Mouse (Mus musculus): Measurements from ENCODE around the gene Apba2. TPM values are rescaled to one million over a fixed set of nuclear protein-coding genes. Genes with fewer than 3 reads are reported as not detected.

Gene Apba2
- polyA plus RNA-seq, 1 experiment from 2014 or later = 17.0 TPM

DNA sequence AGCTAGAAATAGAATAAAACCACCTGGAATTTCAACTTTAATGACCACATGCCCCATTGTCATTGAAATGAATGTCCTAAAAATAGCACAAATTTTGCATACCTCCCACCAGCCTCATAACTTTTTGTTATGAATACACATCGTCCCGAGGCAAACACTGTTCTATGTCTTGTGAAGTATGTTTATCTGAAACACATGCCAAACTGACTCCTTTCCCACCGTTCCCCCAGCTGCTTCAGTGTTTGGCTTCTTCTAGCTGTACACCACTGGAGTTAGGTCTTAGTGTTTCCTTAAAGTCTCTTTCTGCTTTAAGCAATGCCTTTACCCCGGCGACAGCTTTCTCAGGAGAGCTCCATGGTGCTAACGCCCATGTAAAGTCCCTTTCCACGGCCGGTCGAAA, 289.6 kb downstream of the Apba2 start:
- Histone ChIP-seq H3K4me3 (no peak overlapping the region), H3K36me3 (no peaks in the 10 kb centered on the region), H3K9me3 (no peaks in the 10 kb centered on the region), H3K27me3 (no peaks in the 10 kb centered on the region), H3K9ac (no peak overlapping the region), H3K4me1 (no peaks in the 10 kb centered on the region), H3K4me2 (replicated peaks) (no peak overlapping the region), H3K27ac (no peak overlapping the region)
- no peak for ATAC-seq (ENCODE audit: insufficient number of reproducible peaks, insufficient read depth, low FRiP score, low TSS enrichment)
- 77% methylated on average over 9 of the region's 9 CpGs for WGBS

DNA sequence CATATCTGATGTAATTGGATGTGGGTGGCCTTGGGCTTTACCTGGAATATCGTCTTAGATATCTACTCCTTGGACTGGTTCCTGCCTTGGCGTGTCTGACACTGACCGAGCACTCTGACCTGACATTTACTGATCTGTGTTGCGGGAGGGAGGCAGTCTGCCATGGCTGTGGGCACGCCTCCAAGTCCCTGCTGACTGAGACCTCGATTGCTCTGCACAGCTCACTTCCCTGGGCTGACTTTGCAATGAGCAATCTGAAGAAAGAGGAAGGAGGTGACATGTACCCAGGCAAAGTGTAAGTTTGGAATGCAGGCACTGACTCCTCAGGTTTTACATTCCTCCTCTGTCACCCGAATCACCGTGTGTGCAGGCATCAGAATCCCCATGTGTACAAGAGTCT, 290.5 kb downstream of the Apba2 start:
- 72% methylated on average over 8 of the region's 8 CpGs for WGBS
- Histone ChIP-seq H3K9ac (no peak overlapping the region), H3K4me3 (no peak overlapping the region), H3K27ac (no peak overlapping the region), H3K27me3 (no peaks in the 10 kb centered on the region), H3K4me2 (replicated peaks) (no peak overlapping the region), H3K36me3 (no peaks in the 10 kb centered on the region), H3K4me1 (no peaks in the 10 kb centered on the region), H3K9me3 (no peaks in the 10 kb centered on the region)
- ATAC-seq (ENCODE audit: insufficient number of reproducible peaks, insufficient read depth, low FRiP score, low TSS enrichment) = no peak

DNA sequence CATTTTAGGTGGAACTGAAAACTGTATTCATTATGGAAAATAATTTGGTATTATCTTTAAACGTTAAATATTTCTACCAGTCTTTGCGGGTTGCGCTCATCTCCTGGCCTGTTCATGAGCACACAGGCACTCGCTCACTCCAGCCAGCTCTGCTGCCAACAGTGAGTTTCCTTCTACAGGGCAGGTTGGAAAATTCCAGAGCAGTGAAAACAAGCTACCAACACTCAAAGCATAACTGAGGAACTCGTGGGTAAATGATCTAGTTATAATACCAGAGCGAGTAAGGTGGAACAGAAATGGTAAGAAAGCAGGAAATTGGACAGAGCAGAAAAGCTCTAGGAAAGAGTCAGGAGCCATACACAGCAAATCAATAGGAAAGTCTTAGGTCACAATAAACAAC, 294.0 kb downstream of the Apba2 start:
- Histone ChIP-seq H3K4me1 (no peaks in the 10 kb centered on the region), H3K27me3 (no peaks in the 10 kb centered on the region), H3K9me3 (no peaks in the 10 kb centered on the region), H3K9ac (no peak overlapping the region), H3K4me3 (no peak overlapping the region), H3K27ac (no peak overlapping the region), H3K4me2 (replicated peaks) (no peak overlapping the region), H3K36me3 (no peaks in the 10 kb centered on the region)
- whole genome bisulfite sequencing = 84% methylated on average over 6 of the region's 6 CpGs
- ATAC-seq (ENCODE audit: insufficient number of reproducible peaks, insufficient read depth, low FRiP score, low TSS enrichment) = no peak

Other genes with a start within 250 kb of the Apba2 start
- 14.3 and 15.4 TPM in 2 replicates for gene Mtmr10, start 214.1 kb upstream of the Apba2 start, polyA plus RNA-seq (2016; fragmentation: Nextera tagmentation; extraction: Ambion mirVana)
- gene Fan1, start 127.6 kb upstream of the Apba2 start, polyA plus RNA-seq (2016; fragmentation: Nextera tagmentation; extraction: Ambion mirVana) = 10.9 and 12.0 TPM in 2 replicates
- 44.8 and 52.1 TPM in 2 replicates for gene Mphosph10, start 109.4 kb upstream of the Apba2 start, polyA plus RNA-seq (2016; fragmentation: Nextera tagmentation; extraction: Ambion mirVana)
- 48.7 and 53.7 TPM in 2 replicates for gene Mcee, start 109.1 kb upstream of the Apba2 start, polyA plus RNA-seq (2016; fragmentation: Nextera tagmentation; extraction: Ambion mirVana)